16 mouse cellular contexts compared by ENCODE assay signal in the genomic region with DNA sequence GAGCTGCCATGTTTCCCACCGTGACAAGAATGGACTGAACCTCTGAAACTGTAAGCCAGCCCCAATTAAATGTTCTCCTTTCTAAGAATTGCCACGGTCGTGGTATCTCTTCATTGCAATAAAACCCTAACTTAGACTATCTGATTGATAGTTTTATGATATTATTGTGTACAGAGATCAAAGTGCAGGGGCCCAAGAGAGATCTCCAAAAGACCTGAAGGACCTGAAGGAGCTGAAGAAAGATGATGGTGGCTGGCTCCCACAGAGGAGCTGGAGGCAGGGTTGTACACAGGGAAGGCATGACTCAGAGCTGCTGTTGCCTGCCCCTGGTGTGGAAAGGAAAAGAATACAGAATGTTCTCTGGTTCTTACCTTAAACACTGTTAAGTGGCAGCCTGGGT.
"Had no signal": no experiment of that assay in that cellular context is flagged by ENCODE, and none has a peak within 500 bp of the region (broad histone marks: within the 10 kb centered on the region; RNA-seq: fewer than 3 reads in every experiment).

No protein-coding gene starts in this region.

- H3K4me2 ChIP-seq: lung, embryonic 14.5 days; midbrain, embryonic 11.5 days; midbrain, embryonic 13.5 days; midbrain, embryonic 15.5 days; neural tube, embryonic 12.5 days; stomach, embryonic 15.5 days had no signal

- H3K27ac ChIP-seq: liver, embryonic 14.5 days; macrophage; midbrain, embryonic 15.5 days; neural tube, embryonic 12.5 days; stomach, embryonic 15.5 days; stomach, postnatal 0 days had no signal

- DNase-seq: lung, adult 18-20 months; right cerebral cortex, postnatal 14 days; spleen, adult 18-20 months; thymus, adult 2 months; thymus, postnatal 25 days; thymus, postnatal 4 days had no signal

- H3K4me3 ChIP-seq: megakaryocyte, embryonic 14.5 days; midbrain, embryonic 13.5 days; midbrain, embryonic 15.5 days; neural tube, embryonic 12.5 days; stomach, embryonic 15.5 days had no signal

- H3K4me1 ChIP-seq: midbrain, embryonic 15.5 days; neural tube, embryonic 12.5 days; stomach, embryonic 15.5 days had no signal

- H3K27me3 ChIP-seq: midbrain, embryonic 13.5 days; midbrain, embryonic 15.5 days; neural tube, embryonic 12.5 days; stomach, embryonic 15.5 days had no signal

- H3K9me3 ChIP-seq: midbrain, embryonic 13.5 days; midbrain, embryonic 15.5 days; neural tube, embryonic 12.5 days; stomach, embryonic 15.5 days had no signal

- H3K9ac ChIP-seq: liver, embryonic 14.5 days; lung, embryonic 14.5 days; midbrain, embryonic 13.5 days; midbrain, embryonic 15.5 days; neural tube, embryonic 12.5 days; stomach, embryonic 15.5 days had no signal

- ATAC-seq: midbrain, embryonic 15.5 days had no signal

- H3K36me3 ChIP-seq: midbrain, embryonic 13.5 days; midbrain, embryonic 15.5 days; neural tube, embryonic 12.5 days; stomach, embryonic 15.5 days had no signal
